Mouse (Mus musculus): ENCODE data around the gene Gm12794.
"Not testable (repeated sequence)": the region's sequence is repeated elsewhere in the genome, so short reads cannot be mapped to it uniquely, and the experiment has no call there.

The Gm12794 gene

DNA sequence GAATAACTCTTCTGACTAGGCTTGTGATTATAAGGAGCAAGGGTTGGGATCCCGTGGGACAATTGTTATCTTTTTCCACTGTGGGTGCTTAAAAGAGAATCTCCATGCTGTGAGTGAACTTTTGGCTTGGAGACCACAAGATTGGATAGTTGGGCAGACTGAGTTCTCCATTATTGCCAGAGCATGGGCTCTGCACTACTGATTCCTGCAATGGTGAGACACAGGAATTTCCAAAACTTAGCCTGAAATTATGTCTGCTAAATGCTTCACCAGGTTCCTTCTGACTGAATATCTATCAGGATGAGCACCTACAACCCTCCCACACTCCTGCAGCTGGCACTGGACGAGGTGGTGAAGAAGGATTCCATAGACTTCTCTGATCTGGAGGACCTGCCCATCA, at the start of gene Gm12794:
Gm12794 (plus strand) TSS at position 301 of the 400 bp plus-strand sequence.
- not testable (repeated sequence) for DNase-seq (ENCODE audit: low spot score)

DNA sequence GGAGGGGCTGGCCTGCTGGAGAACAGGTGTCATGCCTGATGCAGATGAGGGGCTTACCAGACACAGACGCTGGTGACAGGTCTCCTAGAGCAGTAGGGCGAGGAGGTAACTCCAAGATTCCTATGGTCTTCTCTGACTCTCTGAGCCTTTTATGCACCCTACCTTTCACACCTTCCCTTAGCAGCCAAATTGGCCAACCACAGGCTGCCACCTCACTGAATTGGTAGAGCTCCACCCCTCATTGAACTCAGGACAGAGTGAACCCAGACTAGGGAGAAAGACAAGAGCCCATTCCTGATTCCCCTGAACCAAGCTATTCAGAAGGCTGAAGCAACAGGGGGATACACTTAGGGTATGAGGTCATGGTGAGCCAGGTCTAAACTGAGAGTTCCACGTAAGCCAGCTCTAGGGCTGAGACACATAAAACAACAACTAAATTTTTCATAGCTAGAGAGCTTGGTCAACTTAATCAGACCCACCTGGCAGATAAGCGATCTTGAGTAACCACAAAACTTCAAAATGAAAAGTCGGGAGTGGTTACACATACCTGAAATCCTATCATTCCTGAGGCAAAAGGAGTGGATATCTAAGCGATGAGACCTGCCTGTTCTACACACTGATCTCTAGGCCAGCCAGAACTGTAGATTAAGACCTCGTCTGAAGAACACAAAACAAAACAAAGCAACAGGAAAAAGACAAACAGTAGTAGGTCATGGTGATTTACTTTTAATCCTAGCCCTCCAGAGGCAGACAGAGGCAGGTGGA, 46.4 kb upstream of the Gm12794 start, which contains the start of gene C130073F10Rik:
C130073F10Rik (minus strand) TSS at position 134 of the 765 bp plus-strand sequence.
- no peak for DNase-seq (ENCODE audit: low spot score)

- not testable (repeated sequence) for DNase-seq (ENCODE audit: low spot score)
Observed at GRCm38 (mm10) chr4:101908821-101909220, 31.4 kb upstream of the Gm12794 start, which contains the start of gene Gm12800. Gene Gm12800 (plus strand): TSS chr4:101909121.

- DNase-seq (ENCODE audit: low spot score), result not testable (repeated sequence)
Observed at GRCm38 (mm10) chr4:101980949-101981348, 40.7 kb downstream of the Gm12794 start, which contains the start of gene Gm12790. Gene Gm12790 (minus strand): TSS chr4:101981049.

DNA sequence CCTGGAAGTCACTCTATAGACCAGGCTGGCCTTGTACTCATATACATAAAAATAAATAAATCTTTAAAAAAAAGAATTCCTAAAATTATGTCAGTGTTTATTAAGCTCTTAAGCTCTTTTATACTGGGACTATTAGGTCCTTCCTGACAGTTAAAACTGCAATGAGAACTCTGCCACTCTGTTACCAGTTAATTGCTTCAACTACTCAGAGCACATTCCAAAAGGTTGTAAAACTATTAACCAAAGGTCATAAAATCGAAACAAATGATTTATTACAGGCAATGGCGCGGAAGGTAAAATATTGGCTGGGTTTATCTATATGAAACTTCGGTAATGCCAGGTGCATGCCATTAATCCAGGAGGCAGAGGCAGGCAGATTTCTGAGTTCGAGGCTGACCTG, 45.5 kb downstream of the Gm12794 start:
- DNase-seq (ENCODE audit: low spot score), result no peak

DNA sequence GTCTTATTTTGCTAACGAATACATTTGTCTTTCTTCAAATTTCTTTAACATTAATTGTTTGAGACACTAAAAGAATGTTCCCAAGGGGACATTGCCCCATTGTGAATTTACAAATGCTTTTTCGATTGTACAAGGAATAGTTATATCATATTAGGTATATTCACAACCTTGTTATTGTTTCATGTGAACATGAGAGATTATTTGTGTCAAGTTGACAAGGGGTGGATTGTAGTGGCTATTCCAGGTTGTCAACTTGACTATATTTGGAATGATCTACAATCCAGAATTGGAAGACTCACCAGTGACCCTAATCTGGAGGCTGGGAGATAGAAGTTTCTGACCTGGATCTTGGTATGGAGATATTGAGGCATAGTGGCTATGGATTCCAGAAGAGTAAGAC, 46.1 kb downstream of the Gm12794 start, which contains the start of gene Gm12789:
Gm12789 (plus strand) TSS at position 301 of the 400 bp plus-strand sequence.
- not testable (repeated sequence) for DNase-seq (ENCODE audit: low spot score)
